Mouse (Mus musculus) layer of hippocampus, adult 8-10 months (tissue): Measurements from ENCODE around the gene Tmem19. TPM values are rescaled to one million over a fixed set of nuclear protein-coding genes. Genes with fewer than 3 reads are reported as not detected.

Experiments
- DNase-seq, 2 experiments: peaks; one replicate each; pipeline ENCODE4 v3.0.0; 2022; ENCODE audit warnings: low spot score in 2 of 2
- total RNA-seq, 4 experiments: library from RNA; stranded (reverse); gene quantifications; 2 replicates each; pipeline ENCODE4 v1.2.4; 2022

Gene Tmem19
- 10 to 100 TPM; 35.6 to 46.8 (median 41.7) TPM for total RNA-seq

GRCm38 (mm10) chr10:115361840-115362622 is at the start of gene Tmem19:
TSS of gene Tmem19 (minus strand) at chr10:115362501.
- peak; percentile 94 to 95 for DNase-seq

- DNase-seq: peak; percentile 20 to 47
Observed at GRCm38 (mm10) chr10:115406393-115406792, 44.1 kb upstream of the Tmem19 start.

GRCm38 (mm10) chr10:115391896-115392295 is 29.6 kb upstream of the Tmem19 start:
- no peak for DNase-seq

- DNase-seq: no peak
Observed at GRCm38 (mm10) chr10:115391076-115391475, 28.8 kb upstream of the Tmem19 start.

GRCm38 (mm10) chr10:115387891-115388290 is 25.6 kb upstream of the Tmem19 start:
- no peak for DNase-seq

GRCm38 (mm10) chr10:115385018-115386002 is 23.0 kb upstream of the Tmem19 start:
- peak; percentile 26 to 29 for DNase-seq

- DNase-seq: peak; percentile 98
Observed at GRCm38 (mm10) chr10:115384221-115385017, 22.1 kb upstream of the Tmem19 start, which contains the start of the genes Thap2 and Zfc3h1. TSS of gene Thap2 (minus strand) at chr10:115384443. TSS of gene Zfc3h1 (plus strand) at chr10:115384959.

- no peak for DNase-seq
Observed at GRCm38 (mm10) chr10:115383644-115384220, 21.4 kb upstream of the Tmem19 start.

GRCm38 (mm10) chr10:115382846-115383643 is 20.7 kb upstream of the Tmem19 start:
- DNase-seq: no peak

GRCm38 (mm10) chr10:115381506-115382084 is 19.3 kb upstream of the Tmem19 start:
- no peak for DNase-seq

GRCm38 (mm10) chr10:115363151-115363550 is 850 bp upstream of the Tmem19 start:
- DNase-seq: no peak

- no peak for DNase-seq
Observed at GRCm38 (mm10) chr10:115362623-115362964, 293 bp upstream of the Tmem19 start.

- DNase-seq: no peak
Observed at GRCm38 (mm10) chr10:115359066-115359465, 3.2 kb downstream of the Tmem19 start.

GRCm38 (mm10) chr10:115358216-115358919 is 3.9 kb downstream of the Tmem19 start:
- no peak for DNase-seq

- DNase-seq: no peak
Observed at GRCm38 (mm10) chr10:115356106-115356505, 6.2 kb downstream of the Tmem19 start.

- DNase-seq: no peak
Observed at GRCm38 (mm10) chr10:115355016-115355415, 7.3 kb downstream of the Tmem19 start.

- no peak for DNase-seq
Observed at GRCm38 (mm10) chr10:115354553-115354952, 7.7 kb downstream of the Tmem19 start.

- DNase-seq: no peak
Observed at GRCm38 (mm10) chr10:115350810-115351397, 11.4 kb downstream of the Tmem19 start.

GRCm38 (mm10) chr10:115349509-115349908 is 12.8 kb downstream of the Tmem19 start:
- no peak for DNase-seq
